Mouse (Mus musculus): Measurements from ENCODE around the gene Ddx17. TPM values are rescaled to one million over a fixed set of nuclear protein-coding genes. Genes with fewer than 3 reads are reported as not detected.

Ddx17 gene
- polyA plus RNA-seq, 1 experiment: 414 TPM

DNA sequence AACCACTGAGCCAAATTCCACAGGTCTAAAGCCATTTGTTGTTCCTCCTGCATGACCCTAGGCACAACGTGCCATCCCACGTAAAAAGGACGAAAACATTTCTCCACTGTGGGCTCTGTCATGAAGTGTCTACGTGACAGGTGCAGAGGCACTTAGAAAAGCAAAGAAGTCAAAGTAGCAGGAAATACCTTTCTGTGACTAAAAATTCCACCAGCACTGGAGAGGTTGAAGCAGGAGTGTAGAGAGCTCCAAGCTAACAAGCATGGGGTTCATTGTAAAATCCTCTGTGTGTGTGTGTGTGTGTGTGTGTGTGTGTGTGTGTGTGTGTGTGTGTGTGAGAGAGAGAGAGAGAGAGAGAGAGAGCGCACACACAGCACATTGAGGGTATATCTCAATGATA, 6.0 kb upstream of the Ddx17 start:
- 80% methylated on average over 5 of the region's 5 CpGs for WGBS
- no peak for DNase-seq
- TF ChIP-seq CTCF (IDR thresholded peaks at IDR 0.05; ENCODE audit: borderline replicate concordance, insufficient read depth, low read depth, low read length) (no peak), POLR2A (IDR thresholded peaks at IDR 0.05; ENCODE audit: borderline replicate concordance, insufficient read depth, low read length) (no peak)
- Histone ChIP-seq H3K4me3 (replicated peaks; ENCODE audit: insufficient read depth, low read depth, low read length) (no peak overlapping the region), H3K4me1 (ENCODE audit: control insufficient read depth, insufficient read depth, low read length) (no peaks in the 10 kb centered on the region; the same call in 1 of the 2 replicates), H3K27ac (ENCODE audit: insufficient read depth, low read length) (no peak overlapping the region), H3K27me3 (ENCODE audit: control insufficient read depth, insufficient read depth, low read length) (no peaks in the 10 kb centered on the region)

DNA sequence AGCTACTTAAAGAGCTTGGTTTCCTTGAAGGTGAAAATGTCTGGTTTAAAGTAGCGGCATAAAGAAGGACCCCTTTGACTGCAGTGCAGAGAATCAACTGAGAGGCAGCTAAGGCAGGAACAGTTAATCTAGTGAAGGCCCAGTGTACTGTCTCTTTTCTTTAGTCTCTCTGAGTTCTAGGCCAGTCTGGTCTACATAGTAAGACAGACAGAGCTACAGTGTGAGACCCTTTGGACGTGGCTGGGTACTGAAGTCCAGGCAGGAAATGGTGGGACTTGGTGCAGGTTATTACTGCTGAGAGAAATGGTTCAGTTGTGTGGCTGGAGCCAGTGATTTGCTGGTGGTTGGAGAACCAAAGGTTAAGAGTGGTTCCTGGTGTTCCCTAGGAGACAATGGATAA, 1.7 kb upstream of the Ddx17 start:
- H3K4me3 ChIP-seq (replicated peaks; ENCODE audit: insufficient read depth, low read depth, low read length): no peak overlapping the region
- H3K4me1 ChIP-seq (ENCODE audit: control insufficient read depth, insufficient read depth, low read length): no peaks in the 10 kb centered on the region; the same call in 1 of the 2 replicates
- DNase-seq: no peak
- TF ChIP-seq POLR2A (IDR thresholded peaks at IDR 0.05; ENCODE audit: borderline replicate concordance, insufficient read depth, low read length) (no peak), CTCF (IDR thresholded peaks at IDR 0.05; ENCODE audit: borderline replicate concordance, insufficient read depth, low read depth, low read length) (no peak)
- no peak overlapping the region for H3K27ac ChIP-seq (ENCODE audit: insufficient read depth, low read length)
- 97% methylated on average over 2 of the region's 2 CpGs for WGBS
- no peaks in the 10 kb centered on the region for H3K27me3 ChIP-seq (ENCODE audit: control insufficient read depth, insufficient read depth, low read length)

DNA sequence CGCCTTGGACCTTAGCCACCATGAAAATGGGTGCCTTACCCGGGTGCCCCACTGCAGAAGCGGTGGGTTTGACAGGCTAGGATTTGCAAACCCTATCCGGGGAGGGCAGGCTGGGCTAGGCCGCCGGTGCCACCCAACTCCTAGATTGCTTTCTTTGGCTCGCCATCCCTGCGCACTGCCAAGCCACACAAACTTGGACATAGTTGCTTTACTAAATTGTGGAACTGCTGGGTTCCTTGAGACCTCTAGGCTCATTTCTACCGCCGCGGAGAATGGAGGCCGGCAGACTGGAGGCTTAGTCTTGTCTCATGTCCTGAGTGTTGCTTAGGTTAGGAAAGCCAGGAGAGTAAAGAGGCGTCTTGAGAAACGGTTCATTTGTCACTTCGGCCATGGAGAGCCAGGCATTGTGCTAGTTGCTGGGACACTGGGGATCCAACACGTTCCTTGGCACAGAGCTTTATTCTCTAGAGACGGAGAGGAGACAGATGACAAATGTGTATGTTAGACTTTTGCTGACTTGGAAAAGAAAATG, 814 bp upstream of the Ddx17 start:
- DNase-seq: no peak
- Histone ChIP-seq H3K27ac (ENCODE audit: insufficient read depth, low read length) (peak overlapping the region; percentile 83), H3K27me3 (ENCODE audit: control insufficient read depth, insufficient read depth, low read length) (no peaks in the 10 kb centered on the region), H3K4me1 (ENCODE audit: control insufficient read depth, insufficient read depth, low read length) (no peaks in the 10 kb centered on the region; the same call in 1 of the 2 replicates), H3K4me3 (replicated peaks; ENCODE audit: insufficient read depth, low read depth, low read length) (peak overlapping the region; percentile 60)
- TF ChIP-seq CTCF (IDR thresholded peaks at IDR 0.05; ENCODE audit: borderline replicate concordance, insufficient read depth, low read depth, low read length) (no peak), POLR2A (IDR thresholded peaks at IDR 0.05; ENCODE audit: borderline replicate concordance, insufficient read depth, low read length) (no peak)
- 77% methylated on average over 17 of the region's 17 CpGs for WGBS

DNA sequence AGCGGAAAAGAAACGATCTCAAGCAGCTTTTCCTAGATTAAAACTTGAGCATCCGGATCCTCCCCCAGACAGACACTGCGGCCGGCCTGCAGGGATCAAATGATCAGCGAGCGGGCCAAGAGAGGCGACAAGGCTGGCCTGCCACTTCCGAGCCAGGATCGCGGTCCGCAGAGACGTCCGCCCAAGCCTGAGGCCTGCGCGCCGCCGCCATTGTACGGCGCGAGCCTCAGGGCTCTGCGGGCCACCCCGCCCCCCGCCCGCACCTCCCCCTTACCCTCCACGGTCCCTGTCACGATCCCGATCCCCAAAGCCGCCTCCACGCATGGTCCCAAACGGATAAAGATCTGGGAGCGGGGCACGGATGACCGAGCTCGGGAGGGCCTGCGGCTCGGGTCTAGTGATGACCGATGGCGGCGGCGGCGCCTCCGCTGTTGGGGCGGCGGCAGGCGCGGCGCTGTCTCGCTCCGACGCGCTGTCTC, 581 bp downstream of the Ddx17 start:
- under 1% methylated on average over 52 of the region's 52 CpGs for WGBS
- DNase-seq: peak in 1 of 2 experiments; percentile 72
- H3K27me3 ChIP-seq (ENCODE audit: control insufficient read depth, insufficient read depth, low read length): no peaks in the 10 kb centered on the region

DNA sequence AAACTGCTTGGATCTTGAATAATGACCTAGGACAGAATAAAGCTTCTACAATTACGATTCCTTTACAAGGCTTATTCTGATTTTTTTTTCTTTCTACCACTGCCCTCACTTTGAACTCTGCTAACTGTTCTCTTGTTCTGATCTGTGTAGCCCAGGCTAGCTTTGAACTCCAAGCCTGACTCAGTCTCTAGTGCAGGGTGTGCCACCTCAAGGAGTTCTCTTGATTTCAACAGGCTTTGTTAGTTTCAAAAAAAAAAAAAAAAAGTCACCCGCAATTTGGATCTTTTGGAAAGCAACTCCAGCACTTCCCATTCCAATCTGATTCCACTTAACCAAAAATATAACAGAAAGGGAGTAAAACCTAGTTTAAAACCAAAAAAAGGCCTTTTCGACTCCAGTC, 1.0 kb downstream of the Ddx17 start:
- DNase-seq: no peak
- TF ChIP-seq POLR2A (IDR thresholded peaks at IDR 0.05; ENCODE audit: borderline replicate concordance, insufficient read depth, low read length): no peak
- TF ChIP-seq CTCF (IDR thresholded peaks at IDR 0.05; ENCODE audit: borderline replicate concordance, insufficient read depth, low read depth, low read length): no peak
- Histone ChIP-seq H3K27ac (ENCODE audit: insufficient read depth, low read length) (no peak overlapping the region), H3K4me1 (ENCODE audit: control insufficient read depth, insufficient read depth, low read length) (no peaks in the 10 kb centered on the region; the same call in none of the 2 replicates), H3K27me3 (ENCODE audit: control insufficient read depth, insufficient read depth, low read length) (no peaks in the 10 kb centered on the region), H3K4me3 (replicated peaks; ENCODE audit: insufficient read depth, low read depth, low read length) (peak overlapping the region; percentile 70)
- WGBS: 3% methylated on average over 3 of the region's 3 CpGs

More for the DNA sequence above, 581 bp downstream of the Ddx17 start:
- no peaks in the 10 kb centered on the region; the same call in 1 of the 2 replicates for H3K4me1 ChIP-seq (ENCODE audit: control insufficient read depth, insufficient read depth, low read length)
- H3K27ac ChIP-seq (ENCODE audit: insufficient read depth, low read length): peak overlapping the region; percentile 82
- H3K4me3 ChIP-seq (replicated peaks; ENCODE audit: insufficient read depth, low read depth, low read length): peak overlapping the region; percentile 70
- TF ChIP-seq POLR2A (IDR thresholded peaks at IDR 0.05; ENCODE audit: borderline replicate concordance, insufficient read depth, low read length): no peak
- TF ChIP-seq CTCF (IDR thresholded peaks at IDR 0.05; ENCODE audit: borderline replicate concordance, insufficient read depth, low read depth, low read length): no peak

DNA sequence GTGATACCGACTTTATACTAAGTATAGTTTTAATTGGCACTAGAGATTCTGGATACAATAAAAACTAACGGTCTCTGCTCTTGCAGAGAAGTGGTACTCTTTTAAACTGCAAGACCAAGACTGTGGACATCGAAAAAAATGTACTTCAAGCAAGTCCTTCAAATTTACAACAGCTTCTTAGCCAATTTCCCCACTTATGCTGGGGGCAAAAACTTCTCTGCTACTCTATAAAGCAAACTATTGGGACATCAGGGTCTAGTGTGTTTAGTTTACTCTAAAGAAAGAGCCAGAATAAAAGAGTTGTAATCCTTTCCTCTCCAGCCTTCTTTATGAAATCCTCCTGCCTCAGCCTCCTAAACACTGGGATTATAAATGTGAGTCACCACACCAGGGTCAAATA, 2.6 kb downstream of the Ddx17 start:
- no peaks in the 10 kb centered on the region; the same call in none of the 2 replicates for H3K4me1 ChIP-seq (ENCODE audit: control insufficient read depth, insufficient read depth, low read length)
- no peak for TF ChIP-seq CTCF (IDR thresholded peaks at IDR 0.05; ENCODE audit: borderline replicate concordance, insufficient read depth, low read depth, low read length)
- TF ChIP-seq POLR2A (IDR thresholded peaks at IDR 0.05; ENCODE audit: borderline replicate concordance, insufficient read depth, low read length): no peak
- no peak overlapping the region for H3K27ac ChIP-seq (ENCODE audit: insufficient read depth, low read length)
- H3K4me3 ChIP-seq (replicated peaks; ENCODE audit: insufficient read depth, low read depth, low read length): no peak overlapping the region
- WGBS: 86% methylated on average over 3 of the region's 3 CpGs
- no peak for DNase-seq
- H3K27me3 ChIP-seq (ENCODE audit: control insufficient read depth, insufficient read depth, low read length): no peaks in the 10 kb centered on the region

DNA sequence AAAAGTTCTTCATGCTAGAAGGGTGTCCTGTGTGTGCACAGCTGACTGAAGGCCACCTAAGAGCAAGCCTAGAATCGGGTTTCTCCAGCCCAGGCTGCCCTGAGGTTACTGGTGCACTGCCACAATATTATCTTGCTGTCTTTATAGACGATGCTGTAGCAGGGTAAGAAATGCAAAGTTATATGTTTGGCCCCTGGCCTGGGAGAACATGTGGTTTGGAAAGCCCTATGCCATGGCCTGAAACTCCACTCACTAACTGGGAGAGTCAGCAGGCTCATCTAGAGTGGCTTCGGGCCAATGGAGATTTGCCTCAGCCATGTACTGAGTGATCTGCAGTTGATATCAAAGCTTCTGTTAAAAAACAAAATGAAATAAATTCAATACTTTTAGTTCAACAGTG, 12.7 kb downstream of the Ddx17 start:
- Histone ChIP-seq H3K27me3 (ENCODE audit: control insufficient read depth, insufficient read depth, low read length) (no peaks in the 10 kb centered on the region), H3K4me3 (replicated peaks; ENCODE audit: insufficient read depth, low read depth, low read length) (no peak overlapping the region), H3K27ac (ENCODE audit: insufficient read depth, low read length) (no peak overlapping the region), H3K4me1 (ENCODE audit: control insufficient read depth, insufficient read depth, low read length) (no peaks in the 10 kb centered on the region; the same call in 1 of the 2 replicates)
- no peak for DNase-seq
- 56% methylated on average over 3 of the region's 3 CpGs for WGBS
- TF ChIP-seq POLR2A (IDR thresholded peaks at IDR 0.05; ENCODE audit: borderline replicate concordance, insufficient read depth, low read length) (no peak), CTCF (IDR thresholded peaks at IDR 0.05; ENCODE audit: borderline replicate concordance, insufficient read depth, low read depth, low read length) (no peak)

DNA sequence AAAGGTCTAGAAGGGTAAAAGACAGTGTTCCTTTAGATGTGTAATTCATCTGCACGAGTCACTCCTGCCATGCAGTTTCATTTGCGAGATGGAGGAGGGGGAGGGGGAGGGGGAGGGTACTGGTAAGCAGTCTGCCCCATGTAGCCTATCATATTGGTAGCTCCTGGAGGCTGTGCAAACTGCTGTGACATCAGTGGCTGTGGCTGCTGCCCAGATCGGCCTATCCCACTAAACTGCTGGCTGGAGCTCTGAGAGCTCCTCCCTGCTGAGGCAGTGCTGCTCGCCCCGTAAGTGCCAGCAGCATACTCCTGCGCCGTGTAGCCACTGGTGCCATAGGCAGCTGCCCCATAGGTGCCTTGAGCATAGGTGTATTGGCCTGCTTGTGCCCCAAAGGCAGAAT, 16.6 kb downstream of the Ddx17 start:
- no peak for DNase-seq
- no peak overlapping the region for H3K27ac ChIP-seq (ENCODE audit: insufficient read depth, low read length)
- H3K4me1 ChIP-seq (ENCODE audit: control insufficient read depth, insufficient read depth, low read length): peaks cover 7% of the 10 kb centered on the region
- no peak overlapping the region for H3K4me3 ChIP-seq (replicated peaks; ENCODE audit: insufficient read depth, low read depth, low read length)
- H3K27me3 ChIP-seq (ENCODE audit: control insufficient read depth, insufficient read depth, low read length): no peaks in the 10 kb centered on the region
- TF ChIP-seq CTCF (IDR thresholded peaks at IDR 0.05; ENCODE audit: borderline replicate concordance, insufficient read depth, low read depth, low read length) (no peak), POLR2A (IDR thresholded peaks at IDR 0.05; ENCODE audit: borderline replicate concordance, insufficient read depth, low read length) (no peak)
- WGBS: 28% methylated on average over 7 of the region's 7 CpGs
